Mouse (Mus musculus): ENCODE measurements around the gene Srp54c.
"Not testable (repeated sequence)": the region's sequence is repeated elsewhere in the genome, so short reads cannot be mapped to it uniquely, and the experiment has no call there.

Gene Srp54c

DNA sequence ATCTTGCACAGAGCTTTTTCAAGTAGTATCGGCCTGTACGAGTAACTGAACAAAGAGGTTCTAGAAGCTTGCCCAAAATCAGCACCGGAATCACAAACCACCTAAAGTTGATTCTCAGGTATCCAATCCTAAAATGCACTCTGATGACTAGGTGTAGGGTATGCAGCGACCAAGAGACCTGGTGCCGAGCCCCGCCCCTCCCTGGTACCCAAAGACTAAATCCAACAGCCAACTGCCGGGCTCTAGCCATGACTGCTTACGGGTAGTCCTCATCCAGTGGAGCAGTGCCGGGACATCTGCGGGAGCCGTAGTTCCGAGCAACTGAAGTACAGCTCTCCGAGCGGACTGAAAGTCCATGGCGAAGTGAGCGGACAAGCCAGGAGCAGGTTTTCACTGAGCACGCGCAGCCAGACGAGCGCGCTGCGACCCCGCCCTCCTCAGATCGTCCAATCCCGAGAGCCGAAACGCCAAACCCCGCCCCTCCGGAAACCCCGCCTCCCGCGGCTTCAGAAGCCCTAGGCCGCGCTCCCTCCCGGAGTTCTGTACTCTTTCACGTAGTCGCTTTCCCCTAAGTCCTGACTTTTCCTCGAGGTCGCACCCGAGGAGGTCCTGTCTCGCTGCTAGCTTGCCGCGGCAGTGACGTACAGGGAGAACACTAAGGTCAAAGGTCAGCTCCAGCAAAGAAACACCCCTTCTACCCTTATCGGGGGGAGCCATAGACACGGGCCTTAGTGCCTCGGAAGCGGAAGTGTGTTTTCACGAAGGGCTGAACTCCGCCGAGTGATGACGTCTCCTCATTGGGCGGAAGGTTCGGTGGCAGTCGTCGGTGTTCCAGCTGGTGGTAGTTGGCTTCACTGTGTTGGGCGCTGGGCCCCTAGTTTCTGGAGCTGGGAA is at the start of gene Srp54c:
Gene Srp54c (plus strand): TSS at position 543 of the 894 bp plus-strand sequence.
- not testable (repeated sequence) for DNase-seq (ENCODE audit: low spot score)

DNA sequence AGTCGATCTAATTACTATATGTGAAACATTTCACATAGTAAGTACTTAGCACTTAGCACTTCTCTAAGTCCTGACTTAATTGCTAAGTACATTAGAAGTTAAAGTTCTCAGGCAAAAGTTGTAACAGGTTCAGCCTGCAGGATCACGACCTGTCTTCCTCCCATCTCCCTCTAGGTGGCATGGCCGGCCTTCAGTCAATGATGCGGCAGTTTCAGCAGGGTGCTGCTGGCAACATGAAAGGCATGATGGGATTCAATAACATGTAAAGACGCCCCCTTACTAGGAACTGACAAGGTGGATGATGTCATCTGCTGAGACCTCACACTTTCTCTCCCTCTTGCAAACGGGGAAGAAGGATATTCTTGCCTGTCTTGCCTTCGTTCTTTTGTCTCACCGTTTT is 42.3 kb upstream of the Srp54c start:
- not testable (repeated sequence) for DNase-seq (ENCODE audit: low spot score)

DNA sequence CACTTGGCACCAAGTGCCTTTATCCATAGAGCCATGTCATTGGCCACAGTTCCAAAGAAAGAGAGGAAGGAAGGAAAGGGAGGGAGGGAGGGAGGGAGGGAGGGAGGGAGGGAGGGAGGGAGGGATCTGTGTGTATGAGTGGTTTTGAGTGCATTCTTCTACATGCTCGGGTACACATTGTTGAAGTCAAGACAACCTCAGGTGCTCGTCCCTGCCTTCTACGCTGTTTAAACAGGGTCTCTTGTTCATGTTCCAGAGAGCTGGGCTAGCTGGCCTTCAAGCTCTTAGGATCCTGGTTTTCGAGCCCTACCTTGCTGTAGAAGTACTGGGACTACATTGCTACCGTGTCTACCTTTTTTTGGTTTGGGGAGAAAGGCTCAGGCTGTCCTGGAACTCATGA is 40.8 kb upstream of the Srp54c start:
- DNase-seq (ENCODE audit: low spot score): not testable (repeated sequence)

- DNase-seq (ENCODE audit: low spot score): not testable (repeated sequence)
These were observed 30.7 kb upstream of the Srp54c start, which contains the start of gene 1700047I17Rik2 for GRCm38 (mm10) chr12:55199306-55199705. Gene 1700047I17Rik2, plus strand, starts transcription at chr12:55199592.

- not testable (repeated sequence) for DNase-seq (ENCODE audit: low spot score)
These were observed 30.2 kb upstream of the Srp54c start for GRCm38 (mm10) chr12:55199799-55200198.

- not testable (repeated sequence) for DNase-seq (ENCODE audit: low spot score)
These were observed 17.0 kb upstream of the Srp54c start for GRCm38 (mm10) chr12:55212944-55213343.

GRCm38 (mm10) chr12:55230520-55230861 is 523 bp downstream of the Srp54c start:
- DNase-seq (ENCODE audit: low spot score): not testable (repeated sequence)

DNA sequence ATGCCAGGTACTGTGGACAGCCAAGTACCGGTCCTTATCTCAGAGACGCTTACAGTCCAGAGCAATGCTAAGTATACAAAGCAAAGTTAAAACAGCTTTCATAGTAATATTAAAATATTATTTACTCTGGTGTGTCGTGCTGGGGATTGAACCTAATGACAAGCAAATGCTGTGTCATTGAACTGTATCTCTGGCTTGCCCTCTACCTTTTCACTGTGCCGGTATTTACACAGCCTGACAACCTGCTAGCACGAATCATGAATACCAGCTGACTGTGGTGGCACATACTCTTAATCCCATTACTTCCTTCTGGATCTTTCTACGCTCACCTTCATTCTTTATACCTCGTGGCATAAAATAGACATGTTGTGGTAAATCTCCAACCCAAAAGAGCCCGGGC is 12.3 kb downstream of the Srp54c start:
- DNase-seq (ENCODE audit: low spot score): not testable (repeated sequence)

- DNase-seq (ENCODE audit: low spot score): not testable (repeated sequence)
These were observed 32.0 kb downstream of the Srp54c start for GRCm38 (mm10) chr12:55261950-55262349.

DNA sequence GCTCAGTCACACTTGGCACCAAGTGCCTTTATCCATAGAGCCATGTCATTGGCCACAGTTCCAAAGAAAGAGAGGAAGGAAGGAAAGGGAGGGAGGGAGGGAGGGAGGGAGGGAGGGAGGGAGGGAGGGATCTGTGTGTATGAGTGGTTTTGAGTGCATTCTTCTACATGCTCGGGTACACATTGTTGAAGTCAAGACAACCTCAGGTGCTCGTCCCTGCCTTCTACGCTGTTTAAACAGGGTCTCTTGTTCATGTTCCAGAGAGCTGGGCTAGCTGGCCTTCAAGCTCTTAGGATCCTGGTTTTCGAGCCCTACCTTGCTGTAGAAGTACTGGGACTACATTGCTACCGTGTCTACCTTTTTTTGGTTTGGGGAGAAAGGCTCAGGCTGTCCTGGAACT is 33.4 kb downstream of the Srp54c start:
- DNase-seq (ENCODE audit: low spot score): not testable (repeated sequence)

DNA sequence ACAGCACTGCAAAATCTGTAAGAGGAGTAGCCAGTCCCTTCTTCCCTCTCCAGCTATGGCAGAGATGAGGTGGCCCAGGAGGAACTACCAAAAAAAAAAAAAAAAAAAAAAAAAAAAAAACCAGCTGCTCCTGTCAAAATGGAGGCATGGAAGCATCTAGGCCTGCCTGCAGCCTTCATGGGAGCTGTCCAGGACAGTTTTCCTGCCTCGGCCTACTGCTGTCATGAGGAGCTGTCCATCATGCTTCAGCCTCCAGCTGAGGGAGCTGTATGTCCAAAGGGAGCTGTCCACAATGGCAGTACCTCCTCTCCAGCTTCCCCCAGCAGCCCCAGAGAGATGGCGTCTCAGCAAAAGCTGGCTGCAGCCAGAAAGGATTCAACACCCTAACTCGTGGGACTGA is 42.3 kb downstream of the Srp54c start:
- peak; percentile 13 for DNase-seq (ENCODE audit: low spot score)

DNA sequence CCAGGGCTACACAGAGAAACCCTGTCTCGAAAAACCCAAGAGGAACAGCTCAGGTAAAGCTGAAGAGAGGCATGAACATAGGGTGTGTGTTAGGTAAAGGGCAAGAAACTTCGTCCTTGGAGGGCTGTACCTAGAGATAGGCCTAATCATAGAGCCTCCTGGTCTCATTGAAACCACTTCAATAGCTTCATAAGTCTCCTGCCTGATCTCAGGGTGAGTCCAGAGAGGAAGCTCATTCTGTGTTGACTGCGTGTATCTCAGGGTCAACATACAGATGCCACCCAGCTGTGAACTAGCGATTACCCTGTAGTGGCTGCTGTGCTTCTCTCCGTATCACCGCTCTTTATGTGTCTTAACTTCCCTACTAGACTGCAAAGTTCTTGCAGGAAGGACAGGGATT is 47.6 kb downstream of the Srp54c start:
- DNase-seq (ENCODE audit: low spot score): not testable (repeated sequence)

- no peak for DNase-seq (ENCODE audit: low spot score)
These were observed 68.1 kb downstream of the Srp54c start for GRCm38 (mm10) chr12:55298112-55298511.

DNA sequence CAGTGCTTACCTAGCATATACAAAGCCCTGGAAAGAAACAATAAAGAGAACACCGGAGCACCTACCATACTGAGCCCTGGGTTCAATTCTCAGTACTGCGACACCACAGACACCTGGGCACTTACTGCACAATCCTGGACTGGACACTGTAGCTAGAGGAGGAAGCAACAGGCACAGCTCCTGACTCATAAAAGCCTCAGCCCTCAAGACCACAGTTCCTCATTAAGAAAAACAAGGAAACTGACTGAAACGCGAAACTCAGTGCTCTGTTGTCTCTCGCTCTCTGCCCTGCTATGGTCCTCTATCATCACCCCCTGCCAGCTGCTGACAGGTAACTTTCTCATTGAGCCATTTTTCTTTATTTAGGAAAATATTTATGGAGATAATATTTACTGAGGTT is 69.4 kb downstream of the Srp54c start, which contains the start of gene 1110008L16Rik:
Gene 1110008L16Rik (plus strand): TSS at position 242 of the 400 bp plus-strand sequence.
- DNase-seq (ENCODE audit: low spot score): no peak

DNA sequence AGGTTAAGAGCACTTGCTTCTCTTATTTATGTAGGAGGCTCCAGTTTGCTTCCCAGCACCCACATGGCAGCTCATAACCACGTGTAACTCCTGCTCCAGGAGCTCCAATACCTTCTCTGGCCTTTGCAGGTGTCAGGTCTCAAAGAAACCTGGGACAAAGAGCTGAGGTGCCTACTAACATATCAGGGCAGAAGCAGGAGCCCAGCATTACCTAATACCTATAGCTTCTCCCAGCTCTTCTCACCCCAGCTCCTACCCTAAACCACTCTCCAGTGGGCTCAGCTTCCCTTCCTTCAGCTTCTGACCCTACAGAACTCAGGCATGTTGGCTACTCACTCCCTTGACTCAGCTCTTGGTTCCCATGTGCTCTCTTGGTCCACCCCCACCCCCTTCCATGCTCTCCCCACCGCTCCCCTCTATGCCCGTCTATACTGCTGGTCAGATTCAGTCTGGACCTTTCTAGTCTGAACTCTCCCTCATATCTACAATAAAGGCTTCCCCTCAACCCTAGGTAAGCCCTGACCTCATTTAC is 70.9 kb downstream of the Srp54c start:
- DNase-seq (ENCODE audit: low spot score): no peak

DNA sequence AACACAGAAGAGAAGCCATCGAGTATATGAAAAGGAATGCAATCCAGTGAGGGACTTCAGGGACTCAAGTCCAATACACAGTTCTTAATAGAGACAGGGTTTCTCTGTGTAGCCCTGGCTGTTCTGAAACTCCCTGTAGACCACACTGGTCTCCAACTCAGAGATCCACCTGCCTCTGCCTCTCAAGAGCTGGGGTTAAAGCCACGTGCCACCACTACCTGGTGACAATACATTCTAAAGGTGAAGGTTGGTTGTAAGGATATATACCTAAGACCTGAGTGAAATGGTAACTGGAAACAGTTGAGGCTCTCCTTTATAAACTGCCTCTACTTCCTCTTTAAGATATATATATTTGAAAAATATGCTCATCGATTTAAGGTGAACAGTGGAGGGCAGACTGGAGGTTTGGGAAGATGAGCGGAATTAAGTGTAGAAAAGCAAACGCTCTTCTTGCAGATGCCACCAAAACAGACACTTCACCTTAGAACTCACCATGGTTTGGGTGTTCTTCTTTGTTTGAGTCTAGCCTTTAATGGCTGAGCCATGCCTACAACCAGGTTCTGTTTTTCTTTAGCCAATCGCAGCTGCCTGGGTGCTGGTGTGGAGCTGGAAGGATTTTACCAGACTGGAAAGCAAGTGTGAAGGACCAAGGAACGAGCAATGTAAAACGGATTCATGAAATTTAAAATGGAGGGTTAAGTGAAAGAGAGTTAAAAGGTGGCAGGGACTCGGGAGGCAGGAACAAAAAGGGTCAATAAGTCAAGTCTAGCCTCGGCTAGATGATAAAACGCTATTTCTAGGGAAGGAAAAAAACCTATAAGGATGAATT is 71.7 kb downstream of the Srp54c start:
- no peak for DNase-seq (ENCODE audit: low spot score)

DNA sequence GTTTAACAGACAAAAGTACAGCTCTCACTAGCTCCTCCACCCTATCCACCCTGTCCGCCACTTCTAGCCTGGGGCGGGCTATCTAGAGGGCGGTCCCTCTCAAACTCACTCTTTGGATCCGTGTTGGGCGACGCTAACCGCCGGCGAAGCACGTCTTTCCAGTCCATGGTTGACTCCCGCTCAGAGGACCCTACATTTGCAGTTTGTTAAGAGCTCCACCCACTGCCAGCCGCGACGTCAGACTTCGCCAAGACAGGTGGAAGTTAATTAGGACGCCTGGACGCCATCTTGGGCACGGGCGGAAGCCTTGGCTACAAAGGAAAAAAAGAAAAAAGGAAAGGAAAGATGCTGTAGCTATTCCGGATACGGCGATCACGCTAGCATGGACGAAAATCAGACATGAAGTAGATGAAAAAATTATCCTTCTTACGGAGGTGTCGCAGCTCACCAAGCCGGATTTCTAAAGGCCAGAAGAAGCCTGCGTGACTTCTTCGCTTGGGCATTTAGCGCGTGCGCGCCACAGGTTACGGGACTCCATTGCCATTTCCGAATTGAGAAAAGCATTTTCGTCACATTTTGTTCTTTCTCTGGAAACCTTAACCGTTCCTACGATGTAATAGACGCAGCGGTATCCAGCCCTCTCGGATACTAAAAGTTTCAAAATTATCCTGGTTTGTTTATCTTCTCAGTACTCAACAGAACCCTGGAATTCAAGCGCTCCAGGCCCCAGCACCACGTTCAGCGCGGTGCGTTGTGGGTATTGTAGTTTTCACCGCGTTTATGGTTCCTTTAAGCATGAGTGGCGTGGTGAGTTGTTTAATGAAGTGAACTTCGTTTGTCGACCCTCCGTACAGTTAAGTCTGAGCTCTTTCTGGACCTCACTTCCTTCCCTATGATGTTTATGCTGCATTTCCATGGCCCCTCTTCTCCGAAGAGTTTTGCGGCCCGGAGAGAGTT is 72.8 kb downstream of the Srp54c start, which contains the start of gene Ppp2r3c:
Gene Ppp2r3c (minus strand): TSS at position 514 of the 957 bp plus-strand sequence.
- DNase-seq (ENCODE audit: low spot score): peak; percentile 97

- DNase-seq (ENCODE audit: low spot score): no peak
These were observed 76.4 kb downstream of the Srp54c start for GRCm38 (mm10) chr12:55306371-55306770.

GRCm38 (mm10) chr12:55307566-55307965 is 77.6 kb downstream of the Srp54c start:
- DNase-seq (ENCODE audit: low spot score): no peak

- no peak for DNase-seq (ENCODE audit: low spot score)
These were observed 78.8 kb downstream of the Srp54c start for GRCm38 (mm10) chr12:55308731-55309130.

DNA sequence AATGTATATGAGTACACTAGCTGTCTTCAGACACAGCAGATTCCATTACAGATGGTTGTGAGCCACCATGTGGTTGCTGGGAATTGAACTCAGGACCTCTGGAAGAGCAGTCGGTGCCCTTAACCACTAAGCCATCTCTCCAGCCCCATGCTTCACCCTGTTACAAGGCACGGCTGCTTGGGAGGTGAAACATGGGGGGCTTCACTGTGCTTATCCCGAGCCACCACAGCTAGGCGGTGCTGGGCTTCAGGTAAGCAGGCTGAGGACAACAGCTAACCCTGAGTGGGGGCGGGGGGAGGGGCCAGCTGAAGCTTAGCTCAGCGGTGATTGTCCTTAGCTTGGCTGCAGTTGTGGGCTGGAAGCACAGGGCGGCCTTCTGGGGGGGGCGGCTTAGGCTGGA is 79.5 kb downstream of the Srp54c start:
- no peak for DNase-seq (ENCODE audit: low spot score)

Measured in embryo, embryonic 10 days (tissue).